In the genomic region with DNA sequence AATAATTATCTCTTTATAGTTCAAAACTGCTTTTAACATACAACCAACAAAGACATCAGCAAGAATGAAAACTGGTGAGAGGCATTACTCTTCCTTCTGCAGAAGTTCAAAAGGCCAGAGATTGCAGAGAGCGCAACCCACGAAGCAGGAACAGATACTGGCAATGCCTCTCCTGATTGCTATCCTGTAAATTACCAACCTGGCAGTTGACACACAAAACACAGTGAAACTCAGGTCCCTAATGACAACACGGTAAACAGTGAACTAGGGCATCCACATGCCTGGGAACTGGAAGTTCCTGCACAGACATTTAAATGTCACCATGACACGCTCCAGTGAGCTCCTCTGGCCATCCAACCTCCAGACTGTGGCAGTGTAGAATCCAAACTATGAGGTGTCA, we compare ENCODE assay signal across 24 mouse cellular contexts.
"Had no signal": no experiment of that assay in that cellular context is flagged by ENCODE, and none has a peak within 500 bp of the region (broad histone marks: within the 10 kb centered on the region; RNA-seq: fewer than 3 reads in every experiment).

No protein-coding gene starts in this region.

- H3K9ac ChIP-seq: kidney, embryonic 15.5 days; limb, embryonic 12.5 days; limb, embryonic 15.5 days; liver, embryonic 14.5 days; lung, embryonic 15.5 days; midbrain, embryonic 13.5 days; neural tube, embryonic 13.5 days had no signal

- H3K27ac ChIP-seq: kidney, embryonic 15.5 days; left cerebral cortex, adult 2 months; limb, embryonic 12.5 days; limb, embryonic 15.5 days; liver, embryonic 14.5 days; lung, embryonic 15.5 days; midbrain, embryonic 10.5 days; midbrain, embryonic 13.5 days; neural tube, embryonic 13.5 days had no signal

- H3K36me3 ChIP-seq: kidney, embryonic 15.5 days; limb, embryonic 15.5 days; lung, embryonic 15.5 days had no signal

- H3K4me3 ChIP-seq: kidney, embryonic 15.5 days; left cerebral cortex, adult 2 months; limb, embryonic 12.5 days; limb, embryonic 15.5 days; lung, embryonic 15.5 days; midbrain, embryonic 10.5 days; midbrain, embryonic 13.5 days; myocyte; neural tube, embryonic 13.5 days had no signal

- H3K4me1 ChIP-seq: limb, embryonic 12.5 days; limb, embryonic 15.5 days; midbrain, embryonic 10.5 days; midbrain, embryonic 13.5 days; neural tube, embryonic 13.5 days had no signal

- H3K9me3 ChIP-seq: kidney, embryonic 15.5 days; limb, embryonic 12.5 days; limb, embryonic 15.5 days; lung, embryonic 15.5 days; midbrain, embryonic 10.5 days; midbrain, embryonic 13.5 days; neural tube, embryonic 13.5 days had no signal

- DNase-seq: kidney, adult 11 months; kidney, adult 8-10 months; kidney, postnatal 10 days; kidney, postnatal 36 days; layer of hippocampus, postnatal 36 days; left cerebral cortex, postnatal 4 days; lung, adult 18-20 months; lung, postnatal 10 days; lung, postnatal 4 days; right cerebral cortex, adult 18-20 months; right cerebral cortex, postnatal 25 days; thymus, adult 18-20 months; thymus, postnatal 36 days had no signal

- H3K27me3 ChIP-seq: kidney, embryonic 15.5 days; limb, embryonic 12.5 days; limb, embryonic 15.5 days; lung, embryonic 15.5 days; midbrain, embryonic 13.5 days; neural tube, embryonic 13.5 days had no signal

- ATAC-seq: midbrain, embryonic 13.5 days; midbrain, embryonic 16.5 days had no signal

- H3K4me2 ChIP-seq: kidney, embryonic 15.5 days; limb, embryonic 12.5 days; limb, embryonic 15.5 days; lung, embryonic 15.5 days; midbrain, embryonic 13.5 days; neural tube, embryonic 13.5 days had no signal
